Mouse (Mus musculus) cerebellum, adult 2 months (tissue): ENCODE measurements around the gene Upf2. TPM values are rescaled to one million over a fixed set of nuclear protein-coding genes. Genes with fewer than 3 reads are reported as not detected.
"Not testable (repeated sequence)": the region's sequence is repeated elsewhere in the genome, so short reads cannot be mapped to it uniquely, and the experiment has no call there.

Experiments used
- DNase-seq, 2 experiments: peaks; one replicate each; pipeline ENCODE4 v3.0.0; 2021
- H3K27ac ChIP-seq: fragments of 200-500 bp; 2 replicates; pipeline ENCODE4 v1.5.1; 2012; ENCODE audit warnings: low read length, control low read depth, inconsistent platforms; ENCODE audit not compliant: insufficient read depth
- H3K27me3 ChIP-seq: fragments of 200-500 bp; 2 replicates; pipeline ENCODE4 v1.6.1; 2012; ENCODE audit warnings: inconsistent platforms, mild to moderate bottlenecking, low read length, moderate library complexity; ENCODE audit not compliant: control insufficient read depth, insufficient read depth
- H3K4me1 ChIP-seq: fragments of 200-500 bp; 2 replicates; pipeline ENCODE4 v1.6.1; 2011; ENCODE audit warnings: low read length; ENCODE audit not compliant: control insufficient read depth, insufficient read depth
- H3K4me3 ChIP-seq: fragments of 200-500 bp; replicated peaks from 2 replicates; pipeline ENCODE3; 2011; ENCODE audit warnings: mild to moderate bottlenecking, low read depth, low read length, control low read depth; ENCODE audit not compliant: insufficient read depth
- CTCF ChIP-seq: fragments of 200-500 bp; IDR thresholded peaks from 2 replicates; pipeline ENCODE4 v1.5.1; 2011; ENCODE audit warnings: low read depth, mild to moderate bottlenecking, control low read depth, low read length, moderate library complexity, borderline replicate concordance; ENCODE audit not compliant: insufficient read depth
- POLR2A ChIP-seq: fragments of 200-500 bp; IDR thresholded peaks from 2 replicates; pipeline ENCODE4 v1.6.1; 2011; ENCODE audit warnings: low read length, control low read depth, borderline replicate concordance; ENCODE audit not compliant: insufficient read depth
- WGBS: fragments of 180-500 bp; shearing (Covaris S2); methylation state at CpG from one replicate; pipeline ENCODE4 v1.1.7; 2018; 5-methylcytosine and 5-hydroxymethylcytosine counted together
- polyA plus RNA-seq: library from polyadenylated mRNA; depleted of rRNA; stranded (reverse); fragments of >200 nt; gene quantifications from 2 replicates; pipeline ENCODE4 v1.2.3, GENCODE M21; 2012

The Upf2 gene
- polyA plus RNA-seq, 1 experiment: 21.8 TPM

- H3K27ac ChIP-seq: no peak overlapping the region
- H3K27me3 ChIP-seq: no peaks in the 10 kb centered on the region
- 66% methylated on average over 10 of the region's 10 CpGs for WGBS
- H3K4me1 ChIP-seq: no peaks in the 10 kb centered on the region
- no peak for TF ChIP-seq CTCF
- no peak for TF ChIP-seq POLR2A
- DNase-seq: no peak
- no peak overlapping the region for H3K4me3 ChIP-seq
These were observed 123.7 kb downstream of the Upf2 start for GRCm38 (mm10) chr2:6074891-6075529.

GRCm38 (mm10) chr2:6075530-6075896 lies 124.2 kb downstream of the Upf2 start:
- no peaks in the 10 kb centered on the region for H3K27me3 ChIP-seq
- H3K27ac ChIP-seq: no peak overlapping the region
- H3K4me1 ChIP-seq: no peaks in the 10 kb centered on the region
- TF ChIP-seq POLR2A (no peak), CTCF (no peak)
- DNase-seq: no peak
- 59% methylated on average over 1 of the region's 1 CpGs for WGBS
- H3K4me3 ChIP-seq: no peak overlapping the region

- DNase-seq: no peak
- 93% methylated on average over 1 of the region's 1 CpGs for WGBS
These were observed 128.8 kb downstream of the Upf2 start for GRCm38 (mm10) chr2:6080037-6080436.

GRCm38 (mm10) chr2:6081108-6081507 lies 129.8 kb downstream of the Upf2 start:
- H3K27me3 ChIP-seq: no peaks in the 10 kb centered on the region
- no peak for TF ChIP-seq CTCF
- TF ChIP-seq POLR2A: no peak
- no peaks in the 10 kb centered on the region for H3K4me1 ChIP-seq
- DNase-seq: no peak
- no peak overlapping the region for H3K4me3 ChIP-seq
- WGBS: 76% methylated on average over 8 of the region's 8 CpGs
- no peak overlapping the region for H3K27ac ChIP-seq

More at GRCm38 (mm10) chr2:6080037-6080436, 128.8 kb downstream of the Upf2 start:
- TF ChIP-seq POLR2A (no peak), CTCF (no peak)
- Histone ChIP-seq H3K27ac (no peak overlapping the region), H3K27me3 (no peaks in the 10 kb centered on the region), H3K4me1 (no peaks in the 10 kb centered on the region), H3K4me3 (no peak overlapping the region)

- 82% methylated on average over 6 of the region's 6 CpGs for WGBS
- no peak overlapping the region for H3K4me3 ChIP-seq
- H3K27ac ChIP-seq: no peak overlapping the region
- no peak for DNase-seq
- H3K27me3 ChIP-seq: no peaks in the 10 kb centered on the region
- H3K4me1 ChIP-seq: no peaks in the 10 kb centered on the region
- TF ChIP-seq CTCF (no peak), POLR2A (no peak)
These were observed 131.3 kb downstream of the Upf2 start for GRCm38 (mm10) chr2:6082615-6083014.

- Histone ChIP-seq H3K27me3 (no peaks in the 10 kb centered on the region), H3K4me3 (no peak overlapping the region), H3K27ac (no peak overlapping the region), H3K4me1 (no peaks in the 10 kb centered on the region)
- TF ChIP-seq CTCF: no peak
- TF ChIP-seq POLR2A: no peak
- no peak for DNase-seq
- 97% methylated on average over 1 of the region's 1 CpGs for WGBS
These were observed 132.4 kb downstream of the Upf2 start for GRCm38 (mm10) chr2:6083696-6084095.

- WGBS: 86% methylated on average over 19 of the region's 19 CpGs
- H3K27ac ChIP-seq: no peak overlapping the region
- TF ChIP-seq POLR2A (no peak), CTCF (no peak)
- no peaks in the 10 kb centered on the region for H3K27me3 ChIP-seq
- no peaks in the 10 kb centered on the region for H3K4me1 ChIP-seq
- no peak for DNase-seq
- H3K4me3 ChIP-seq: no peak overlapping the region
These were observed 134.6 kb downstream of the Upf2 start for GRCm38 (mm10) chr2:6085622-6086530.

GRCm38 (mm10) chr2:6087151-6087550 lies 135.9 kb downstream of the Upf2 start:
- Histone ChIP-seq H3K27me3 (no peaks in the 10 kb centered on the region), H3K4me3 (no peak overlapping the region), H3K27ac (no peak overlapping the region), H3K4me1 (no peaks in the 10 kb centered on the region)
- no peak for DNase-seq
- no peak for TF ChIP-seq POLR2A
- TF ChIP-seq CTCF: no peak
- 74% methylated on average over 5 of the region's 5 CpGs for WGBS

GRCm38 (mm10) chr2:6089941-6090340 lies 138.7 kb downstream of the Upf2 start:
- not testable (repeated sequence) for H3K4me1 ChIP-seq, DNase-seq, H3K27ac ChIP-seq, H3K27me3 ChIP-seq, H3K4me3 ChIP-seq
- WGBS: 92% methylated on average over 16 of the region's 16 CpGs
